Mouse (Mus musculus) megakaryocyte, adult 5-6 weeks (primary cell): ENCODE measurements around the gene Gm9944. TPM values are rescaled to one million over a fixed set of nuclear protein-coding genes. Genes with fewer than 3 reads are reported as not detected.

ENCODE experiments used
- ATAC-seq: 2 replicates; pipeline ENCODE4 v1.8.0; 2016; ENCODE audit warnings: mild to moderate bottlenecking, inconsistent platforms; ENCODE audit not compliant: poor library complexity, severe bottlenecking
- total RNA-seq, 2 experiments: library from RNA; stranded (forward) in 1 of 2; stranded (reverse) in 1 of 2; fragments of 153-499, 151-499 nt in 1 of 2; fragments of 221-1000, 200-1000 nt in 1 of 2; gene quantifications; 2 replicates each; pipeline versions ENCODE4 v1.2.3 to v1.2.4; 2015 to 2017

Gene Gm9944
- total RNA-seq (2015) (not detected in 2 replicates), total RNA-seq (2017) (not detected in 2 replicates)

GRCm38 (mm10) chr4:144453217-144453616 is at the start of gene Gm9944:
Gm9944 (minus strand) TSS chr4:144453317.
- no peak for ATAC-seq

GRCm38 (mm10) chr4:144493331-144493730 is 40.2 kb upstream of the Gm9944 start:
- ATAC-seq, result no peak

DNA sequence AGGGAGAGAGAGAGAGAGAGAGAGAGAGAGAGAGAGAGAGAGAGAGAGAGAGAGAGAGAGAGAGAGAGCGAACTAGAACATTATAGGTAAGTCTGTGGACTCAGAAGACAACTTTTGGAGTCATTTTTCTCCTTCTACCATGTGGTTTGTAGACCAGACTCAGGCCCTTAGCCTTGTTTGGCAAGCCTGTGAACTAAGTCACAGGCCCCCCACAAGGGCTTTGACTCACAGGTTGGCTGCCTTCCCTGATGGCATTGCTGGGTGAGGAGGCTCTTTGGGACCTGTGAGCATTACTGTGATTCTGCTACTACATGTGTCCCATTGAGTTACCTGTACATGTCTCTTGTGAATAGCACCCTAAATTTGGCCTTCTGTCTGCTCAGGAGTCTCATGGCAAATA is 15.0 kb upstream of the Gm9944 start:
- no peak for ATAC-seq

GRCm38 (mm10) chr4:144465206-144465605 is 12.1 kb upstream of the Gm9944 start:
- ATAC-seq, result no peak

DNA sequence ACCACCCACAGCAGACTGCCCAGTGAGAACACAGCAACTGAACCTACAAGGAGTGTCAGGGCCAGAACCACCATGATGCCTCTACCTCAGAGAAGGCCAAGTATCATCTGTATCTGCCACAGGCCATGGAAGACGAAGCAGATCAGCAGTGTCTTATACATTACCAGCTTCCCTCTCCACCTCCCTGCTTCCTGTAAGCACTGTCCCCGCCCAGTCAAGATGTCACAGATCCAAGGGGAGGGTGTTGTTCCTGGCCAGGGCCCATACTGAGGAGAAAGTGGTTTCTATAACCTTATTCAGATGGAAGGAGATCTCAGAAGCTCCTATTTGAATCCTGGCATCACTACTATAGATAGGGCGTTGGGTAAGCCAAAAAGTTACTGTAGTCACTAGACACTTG is 10.5 kb upstream of the Gm9944 start, which contains the start of gene Aadacl3:
Aadacl3 (minus strand) TSS at position 101 of the 400 bp plus-strand sequence.
- ATAC-seq, result no peak

DNA sequence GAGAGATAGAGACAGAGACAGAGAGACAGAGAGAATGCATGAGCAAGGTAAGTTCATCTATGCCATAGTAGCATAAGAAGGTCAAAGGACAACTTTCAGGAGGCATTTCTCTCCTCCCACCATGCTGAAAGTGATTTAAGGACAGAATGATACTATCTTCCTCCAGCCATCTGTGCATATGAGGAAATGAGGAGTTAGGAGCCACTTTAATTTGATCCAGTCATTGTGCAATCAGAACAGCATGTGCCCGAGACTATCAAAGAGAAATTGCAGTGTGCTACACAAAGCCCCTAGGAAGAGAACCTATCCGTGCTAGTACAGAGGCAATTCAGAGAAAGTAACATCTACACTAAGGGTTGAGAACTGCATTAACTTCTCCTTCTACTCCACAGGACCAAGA is 4.6 kb downstream of the Gm9944 start:
- ATAC-seq, result no peak

DNA sequence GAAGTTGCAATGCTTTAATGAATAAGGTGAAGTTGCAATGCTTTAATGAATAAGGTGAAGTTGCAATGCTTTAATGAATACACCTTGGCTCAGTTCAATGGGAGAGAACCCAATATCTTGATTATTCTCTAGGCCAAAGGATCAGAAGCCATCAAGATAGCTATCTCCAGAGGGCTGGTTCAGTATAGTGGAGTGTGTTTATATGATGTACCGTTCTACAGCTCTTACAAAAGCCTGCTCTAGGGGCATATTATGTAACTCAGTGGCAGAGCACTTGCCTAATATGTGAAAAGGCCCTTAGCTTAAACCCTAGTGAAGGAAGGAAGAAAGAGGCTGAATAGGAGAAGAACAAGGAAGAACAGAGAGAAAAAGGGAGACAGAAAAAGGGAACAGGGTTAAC is 11.5 kb downstream of the Gm9944 start:
- ATAC-seq, result no peak

GRCm38 (mm10) chr4:144441095-144441494 is 12.0 kb downstream of the Gm9944 start:
- no peak for ATAC-seq

GRCm38 (mm10) chr4:144438672-144439071 is 14.4 kb downstream of the Gm9944 start, which contains the start of gene 1700012P22Rik:
1700012P22Rik (minus strand) TSS chr4:144438772.
- no peak for ATAC-seq

GRCm38 (mm10) chr4:144433216-144433615 is 19.9 kb downstream of the Gm9944 start:
- no peak for ATAC-seq

GRCm38 (mm10) chr4:144430723-144431122 is 22.4 kb downstream of the Gm9944 start:
- ATAC-seq, result no peak

DNA sequence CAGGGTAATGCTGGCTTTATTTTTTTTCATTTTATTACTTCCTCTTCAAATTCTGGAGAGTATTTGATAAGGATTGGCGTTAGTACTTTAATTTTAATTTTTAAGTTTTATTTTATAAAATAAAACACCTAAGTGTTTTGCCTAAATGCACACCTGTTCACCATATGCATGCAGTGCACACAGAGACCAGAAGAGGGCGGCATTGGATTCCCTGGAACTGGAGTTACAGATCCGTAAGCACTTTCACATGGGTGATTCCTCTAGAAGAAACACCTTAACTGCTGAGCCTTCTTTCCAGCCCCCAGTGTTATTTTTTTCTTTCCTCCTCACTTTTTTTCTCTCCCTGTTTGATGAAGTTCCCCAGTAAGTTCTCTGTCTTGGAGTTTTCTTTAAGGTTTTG is 24.2 kb downstream of the Gm9944 start:
- no peak for ATAC-seq

- no peak for ATAC-seq
These were observed 28.5 kb downstream of the Gm9944 start for GRCm38 (mm10) chr4:144424590-144424989.

- peak; percentile 54; the same call in 1 of the 2 replicates for ATAC-seq
These were observed 32.5 kb downstream of the Gm9944 start for GRCm38 (mm10) chr4:144420644-144421043.

DNA sequence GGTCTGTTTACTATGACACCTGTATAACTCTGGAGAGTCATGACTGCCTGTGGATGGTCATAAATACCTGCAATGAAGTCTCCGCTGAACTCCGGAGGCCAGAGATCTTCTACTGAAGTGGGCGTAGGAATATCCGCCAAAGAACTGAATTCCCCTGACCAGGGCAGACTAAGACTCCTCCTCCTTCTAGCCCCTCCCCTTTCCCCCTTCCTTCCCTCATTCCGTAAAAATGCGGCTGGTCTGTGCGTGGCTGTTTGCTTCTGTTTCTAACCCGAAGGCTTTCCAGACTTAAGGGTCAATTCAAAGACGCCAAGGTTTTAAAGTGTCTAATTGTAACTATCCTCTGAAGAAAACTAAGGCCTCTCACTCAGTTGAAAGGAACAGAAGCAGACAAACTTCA is 44.8 kb downstream of the Gm9944 start, which contains the start of gene Pramef12:
Pramef12 (minus strand) TSS at position 175 of the 400 bp plus-strand sequence.
- no peak for ATAC-seq

- ATAC-seq, result no peak
These were observed 46.9 kb downstream of the Gm9944 start for GRCm38 (mm10) chr4:144406261-144406660.

- peak; percentile 38; the same call in 1 of the 2 replicates for ATAC-seq
These were observed 48.5 kb downstream of the Gm9944 start for GRCm38 (mm10) chr4:144404456-144405086.

Other genes starting within 250 kb of the Gm9944 start
- gene C87977, start 240.0 kb downstream of the Gm9944 start, total RNA-seq (2015), result not detected in 2 replicates
- not detected in 2 replicates for gene C87977, start 240.0 kb downstream of the Gm9944 start, total RNA-seq (2017)
- gene Pramel5, start 172.8 kb downstream of the Gm9944 start, total RNA-seq (2015), result not detected in 2 replicates
- gene Pramel5, start 172.8 kb downstream of the Gm9944 start, total RNA-seq (2017), result not detected in 2 replicates
- not detected in 2 replicates for gene Gm13128, start 123.1 kb downstream of the Gm9944 start, total RNA-seq (2015)
- gene Gm13128, start 123.1 kb downstream of the Gm9944 start, total RNA-seq (2017), result not detected in 2 replicates
- gene Gm13119, start 95.4 kb downstream of the Gm9944 start, total RNA-seq (2015), result not detected in 2 replicates
- not detected in 2 replicates for gene Gm13119, start 95.4 kb downstream of the Gm9944 start, total RNA-seq (2017)
- not detected in 2 replicates for gene Pramef20, start 75.4 kb downstream of the Gm9944 start, total RNA-seq (2015)
- not detected in 2 replicates for gene Pramef20, start 75.4 kb downstream of the Gm9944 start, total RNA-seq (2017)
- gene Pramef12, start 44.9 kb downstream of the Gm9944 start, total RNA-seq (2015), result not detected in 2 replicates
- gene Pramef12, start 44.9 kb downstream of the Gm9944 start, total RNA-seq (2017), result not detected in 2 replicates
- gene 1700012P22Rik, start 14.5 kb downstream of the Gm9944 start, total RNA-seq (2015), result not detected in 2 replicates
- gene 1700012P22Rik, start 14.5 kb downstream of the Gm9944 start, total RNA-seq (2017), result not detected in 2 replicates
- gene Aadacl3, start 10.4 kb upstream of the Gm9944 start, total RNA-seq (2015), result not detected in 2 replicates
- not detected in 2 replicates for gene Aadacl3, start 10.4 kb upstream of the Gm9944 start, total RNA-seq (2017)
- not detected in 2 replicates for gene 9430007A20Rik, start 66.5 kb upstream of the Gm9944 start, total RNA-seq (2015)
- not detected in 2 replicates for gene 9430007A20Rik, start 66.5 kb upstream of the Gm9944 start, total RNA-seq (2017)
- gene Gm13124, start 111.8 kb upstream of the Gm9944 start, total RNA-seq (2015), result not detected in 2 replicates
- not detected in 2 replicates for gene Gm13124, start 111.8 kb upstream of the Gm9944 start, total RNA-seq (2017)
- not detected in 2 replicates for gene Aadacl4, start 160.4 kb upstream of the Gm9944 start, total RNA-seq (2015)
- not detected in 2 replicates for gene Aadacl4, start 160.4 kb upstream of the Gm9944 start, total RNA-seq (2017)
- not detected in 2 replicates for gene Gm436, start 233.1 kb upstream of the Gm9944 start, total RNA-seq (2015)
- not detected in 2 replicates for gene Gm436, start 233.1 kb upstream of the Gm9944 start, total RNA-seq (2017)